Mouse (Mus musculus): Measurements from ENCODE around the gene Slc7a11. TPM values are rescaled to one million over a fixed set of nuclear protein-coding genes. Genes with fewer than 3 reads are reported as not detected.

Gene Slc7a11
- polyA plus RNA-seq, 1 experiment, result 0.39 TPM

- H3K4me3 ChIP-seq (replicated peaks), result peak overlapping the region; percentile 90
- peaks cover 2% of the 10 kb centered on the region for H3K27me3 ChIP-seq (replicated peaks)
- H3K4me1 ChIP-seq, result peaks cover 15% of the 10 kb centered on the region
- H3K9me3 ChIP-seq, result no peaks in the 10 kb centered on the region
- TF ChIP-seq FLI1 (IDR thresholded peaks at IDR 0.05; ENCODE audit: low read length) (no peak), GATA1 (IDR thresholded peaks at IDR 0.05; ENCODE audit: borderline replicate concordance, low read length) (no peak)
- H3K36me3 ChIP-seq (replicated peaks; ENCODE audit: low read length), result peaks cover 25% of the 10 kb centered on the region
Measured at GRCm38 (mm10) chr3:50381160-50381860, 62.1 kb downstream of the Slc7a11 start.

DNA sequence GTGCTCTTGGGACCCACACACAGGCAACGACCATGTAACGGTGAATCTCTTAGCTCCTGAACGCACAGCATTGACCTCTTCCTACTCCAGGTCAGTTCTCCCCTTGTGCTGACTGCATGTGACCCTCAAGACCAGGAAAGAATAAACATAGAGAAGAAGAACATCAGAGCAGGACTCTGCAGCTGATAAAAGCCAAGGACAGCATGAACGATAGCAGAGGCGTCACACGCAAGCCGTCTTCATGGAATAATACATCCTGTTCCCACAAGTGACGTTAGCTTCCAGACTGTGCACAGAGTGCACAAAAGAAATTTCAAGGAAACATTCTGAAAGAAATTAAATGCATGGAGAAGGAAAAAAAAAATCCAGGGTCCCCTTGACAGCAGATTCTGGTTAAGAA, 63.5 kb downstream of the Slc7a11 start:
- Histone ChIP-seq H3K4me3 (replicated peaks) (no peak overlapping the region), H3K36me3 (replicated peaks; ENCODE audit: low read length) (peaks cover 25% of the 10 kb centered on the region), H3K9me3 (no peaks in the 10 kb centered on the region), H3K27me3 (replicated peaks) (peaks cover 2% of the 10 kb centered on the region), H3K4me1 (peaks cover 15% of the 10 kb centered on the region)
- no peak for TF ChIP-seq GATA1 (IDR thresholded peaks at IDR 0.05; ENCODE audit: borderline replicate concordance, low read length)
- no peak for TF ChIP-seq FLI1 (IDR thresholded peaks at IDR 0.05; ENCODE audit: low read length)

DNA sequence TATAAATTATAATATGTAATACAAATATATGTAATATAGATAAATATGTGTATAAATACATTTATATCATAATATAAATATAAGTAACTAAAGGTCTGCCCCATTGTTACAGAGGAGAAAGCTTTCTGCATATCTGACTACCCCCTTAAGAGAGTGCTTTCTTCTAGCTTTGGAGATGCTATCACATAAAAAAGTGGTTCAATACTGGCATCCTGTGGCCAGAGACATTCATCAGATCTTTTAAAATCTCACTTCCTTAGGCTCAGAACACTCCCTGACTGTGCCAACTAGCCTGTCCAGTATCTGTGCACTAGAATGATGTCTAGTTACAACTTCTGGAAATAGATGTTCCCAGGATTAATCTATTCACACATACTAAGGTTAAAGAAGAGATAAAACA, 67.9 kb downstream of the Slc7a11 start:
- Histone ChIP-seq H3K36me3 (replicated peaks; ENCODE audit: low read length) (peaks cover 22% of the 10 kb centered on the region), H3K27me3 (replicated peaks) (no peaks in the 10 kb centered on the region), H3K4me3 (replicated peaks) (no peak overlapping the region), H3K9me3 (no peaks in the 10 kb centered on the region), H3K4me1 (no peaks in the 10 kb centered on the region)
- no peak for TF ChIP-seq GATA1 (IDR thresholded peaks at IDR 0.05; ENCODE audit: borderline replicate concordance, low read length)
- TF ChIP-seq FLI1 (IDR thresholded peaks at IDR 0.05; ENCODE audit: low read length), result no peak

DNA sequence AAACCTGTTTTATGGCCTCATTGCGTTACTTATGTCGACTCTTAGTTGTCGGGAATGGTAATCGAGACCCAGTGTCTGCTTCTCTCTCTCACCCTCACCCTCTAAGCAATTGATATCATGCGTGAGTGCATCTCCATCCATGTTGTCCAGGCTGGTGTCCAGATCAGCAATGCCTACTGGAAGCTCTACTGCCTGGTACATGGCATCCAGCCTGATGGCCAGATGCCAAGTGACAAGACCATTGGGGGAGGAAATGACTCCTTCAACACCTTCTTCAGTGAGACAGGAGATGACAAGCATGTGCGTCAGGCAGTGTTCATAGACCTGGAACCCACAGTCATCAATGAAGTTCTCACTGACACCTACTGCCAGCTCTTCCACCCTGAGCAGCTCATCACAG, 73.6 kb downstream of the Slc7a11 start:
- Histone ChIP-seq H3K4me3 (replicated peaks) (no peak overlapping the region), H3K36me3 (replicated peaks; ENCODE audit: low read length) (no peaks in the 10 kb centered on the region), H3K9me3 (no peaks in the 10 kb centered on the region)

GRCm38 (mm10) chr3:50367175-50367574, 76.2 kb downstream of the Slc7a11 start:
- Histone ChIP-seq H3K27me3 (replicated peaks) (no peaks in the 10 kb centered on the region), H3K4me3 (replicated peaks) (no peak overlapping the region), H3K9me3 (no peaks in the 10 kb centered on the region), H3K36me3 (replicated peaks; ENCODE audit: low read length) (no peaks in the 10 kb centered on the region), H3K4me1 (no peaks in the 10 kb centered on the region)
- TF ChIP-seq GATA1 (IDR thresholded peaks at IDR 0.05; ENCODE audit: borderline replicate concordance, low read length) (no peak), FLI1 (IDR thresholded peaks at IDR 0.05; ENCODE audit: low read length) (no peak)

More for the DNA sequence above, 73.6 kb downstream of the Slc7a11 start:
- no peak for TF ChIP-seq GATA1 (IDR thresholded peaks at IDR 0.05; ENCODE audit: borderline replicate concordance, low read length)
- no peak for TF ChIP-seq FLI1 (IDR thresholded peaks at IDR 0.05; ENCODE audit: low read length)
- H3K27me3 ChIP-seq (replicated peaks), result no peaks in the 10 kb centered on the region
- no peaks in the 10 kb centered on the region for H3K4me1 ChIP-seq

DNA sequence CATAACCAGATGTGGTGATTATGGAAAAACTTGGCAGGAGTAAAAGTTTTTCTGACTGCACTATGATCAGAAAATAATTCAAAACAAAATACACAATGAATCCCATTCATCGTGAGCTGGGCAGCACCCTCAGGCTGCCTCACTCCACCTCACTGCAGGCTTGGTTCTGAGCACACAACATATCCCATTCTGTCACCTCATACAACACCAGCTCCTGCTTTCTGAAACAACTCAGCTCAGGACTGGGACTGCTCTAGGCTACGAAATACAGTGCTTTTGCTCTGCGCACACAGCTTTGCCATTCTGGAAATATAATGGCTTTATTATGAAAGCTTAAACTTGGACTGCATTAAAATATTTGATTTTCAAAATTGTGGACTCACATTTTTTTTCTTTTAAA, 79.8 kb downstream of the Slc7a11 start:
- no peak overlapping the region for H3K4me3 ChIP-seq (replicated peaks)
- H3K27me3 ChIP-seq (replicated peaks), result no peaks in the 10 kb centered on the region
- H3K4me1 ChIP-seq, result no peaks in the 10 kb centered on the region
- H3K9me3 ChIP-seq, result no peaks in the 10 kb centered on the region
- TF ChIP-seq FLI1 (IDR thresholded peaks at IDR 0.05; ENCODE audit: low read length), result no peak
- no peak for TF ChIP-seq GATA1 (IDR thresholded peaks at IDR 0.05; ENCODE audit: borderline replicate concordance, low read length)
- H3K36me3 ChIP-seq (replicated peaks; ENCODE audit: low read length), result no peaks in the 10 kb centered on the region

- Histone ChIP-seq H3K36me3 (replicated peaks; ENCODE audit: low read length) (no peaks in the 10 kb centered on the region), H3K9me3 (no peaks in the 10 kb centered on the region), H3K4me1 (no peaks in the 10 kb centered on the region), H3K27me3 (replicated peaks) (no peaks in the 10 kb centered on the region), H3K4me3 (replicated peaks) (no peak overlapping the region)
- TF ChIP-seq GATA1 (IDR thresholded peaks at IDR 0.05; ENCODE audit: borderline replicate concordance, low read length), result no peak
- TF ChIP-seq FLI1 (IDR thresholded peaks at IDR 0.05; ENCODE audit: low read length), result no peak
Measured at GRCm38 (mm10) chr3:50347081-50347480, 96.3 kb downstream of the Slc7a11 start.

GRCm38 (mm10) chr3:50344411-50344810, 99.0 kb downstream of the Slc7a11 start:
- Histone ChIP-seq H3K27me3 (replicated peaks) (no peaks in the 10 kb centered on the region), H3K4me3 (replicated peaks) (no peak overlapping the region), H3K36me3 (replicated peaks; ENCODE audit: low read length) (no peaks in the 10 kb centered on the region), H3K9me3 (no peaks in the 10 kb centered on the region), H3K4me1 (no peaks in the 10 kb centered on the region)
- TF ChIP-seq FLI1 (IDR thresholded peaks at IDR 0.05; ENCODE audit: low read length) (no peak), GATA1 (IDR thresholded peaks at IDR 0.05; ENCODE audit: borderline replicate concordance, low read length) (no peak)

DNA sequence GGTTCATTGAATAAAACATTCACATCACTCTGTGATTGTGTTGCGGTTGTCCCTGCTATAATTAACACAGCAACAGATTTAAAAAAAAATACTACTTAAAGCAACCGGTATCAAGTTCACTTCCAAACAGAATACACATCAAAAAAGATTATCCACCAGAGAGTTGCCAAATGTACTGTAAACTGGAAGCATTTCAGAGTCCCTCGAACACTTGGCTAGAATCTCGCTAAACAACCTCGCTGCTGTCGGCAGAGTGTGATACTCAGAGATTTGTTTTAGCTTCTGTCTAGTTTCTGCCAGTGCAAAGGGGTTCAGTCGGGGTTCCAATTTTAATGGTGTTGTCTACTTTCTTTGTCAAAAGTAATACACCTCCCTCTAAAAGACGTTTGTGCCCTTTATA, 118.9 kb downstream of the Slc7a11 start:
- Histone ChIP-seq H3K9me3 (no peaks in the 10 kb centered on the region), H3K4me3 (replicated peaks) (no peak overlapping the region), H3K27me3 (replicated peaks) (no peaks in the 10 kb centered on the region), H3K36me3 (replicated peaks; ENCODE audit: low read length) (no peaks in the 10 kb centered on the region), H3K4me1 (no peaks in the 10 kb centered on the region)
- TF ChIP-seq GATA1 (IDR thresholded peaks at IDR 0.05; ENCODE audit: borderline replicate concordance, low read length) (no peak), FLI1 (IDR thresholded peaks at IDR 0.05; ENCODE audit: low read length) (no peak)

GRCm38 (mm10) chr3:50323881-50324280, 119.5 kb downstream of the Slc7a11 start:
- no peaks in the 10 kb centered on the region for H3K4me1 ChIP-seq
- TF ChIP-seq GATA1 (IDR thresholded peaks at IDR 0.05; ENCODE audit: borderline replicate concordance, low read length), result no peak
- no peak for TF ChIP-seq FLI1 (IDR thresholded peaks at IDR 0.05; ENCODE audit: low read length)
- no peaks in the 10 kb centered on the region for H3K9me3 ChIP-seq
- no peaks in the 10 kb centered on the region for H3K36me3 ChIP-seq (replicated peaks; ENCODE audit: low read length)
- no peaks in the 10 kb centered on the region for H3K27me3 ChIP-seq (replicated peaks)
- no peak overlapping the region for H3K4me3 ChIP-seq (replicated peaks)

All from megakaryocyte, embryonic 14.5 days (primary cell).